Mouse (Mus musculus) frontal cortex, adult (tissue): ENCODE measurements at regions not wholly inside any gene's neighbourhood (a gene's known extent, or its start where the extent isn't known, plus 50 kb on each side); places are given as distances from the start of the nearest gene placed in this dataset.

Experiments
- ATAC-seq: cut with Nextera tagmentation; 2 replicates; pipeline ENCODE4 v1.9.2; 2017; ENCODE audit warnings: mild to moderate bottlenecking, moderate library complexity, mixed read lengths; ENCODE audit not compliant: low TSS enrichment

DNA sequence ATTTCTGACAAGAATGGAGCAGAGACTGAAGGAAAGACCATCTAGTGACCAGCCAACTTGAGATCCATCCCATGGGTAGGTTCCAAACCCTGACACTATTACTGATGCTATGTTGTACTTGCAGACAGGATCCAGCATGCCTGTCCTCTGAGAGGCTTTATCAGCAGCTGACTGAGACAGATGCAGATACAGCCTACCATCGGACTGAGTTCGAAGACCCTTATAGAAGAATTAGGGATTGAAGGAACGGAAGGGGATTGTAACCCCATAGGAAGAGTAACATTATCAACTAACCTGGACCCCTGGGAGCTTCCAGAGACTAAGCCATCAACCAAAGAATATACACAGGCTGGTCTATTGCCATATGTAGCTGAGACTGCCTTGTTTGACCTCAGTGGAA lies 183.1 kb upstream of the Adcy2 start:
- ATAC-seq = no peak

DNA sequence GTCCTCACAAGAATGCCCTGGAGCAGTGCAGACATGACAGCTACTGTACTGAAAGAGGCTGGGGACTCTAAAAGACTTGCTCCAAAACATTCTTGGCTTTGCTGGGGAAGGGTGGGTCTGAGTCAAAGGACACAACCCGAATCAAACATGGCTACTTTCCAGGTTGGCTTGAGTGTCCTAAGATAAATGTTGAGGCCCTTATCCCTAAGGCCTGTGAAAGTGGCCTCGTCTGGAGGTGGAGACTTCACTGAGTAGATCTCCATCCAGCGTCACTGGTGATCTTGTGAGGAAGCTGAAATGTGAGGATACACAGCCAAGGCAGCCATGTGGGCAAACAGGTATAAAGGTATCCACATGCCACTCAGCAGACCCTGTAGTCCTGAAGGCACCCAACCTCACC lies 191.3 kb upstream of the Adcy2 start:
- ATAC-seq = no peak

DNA sequence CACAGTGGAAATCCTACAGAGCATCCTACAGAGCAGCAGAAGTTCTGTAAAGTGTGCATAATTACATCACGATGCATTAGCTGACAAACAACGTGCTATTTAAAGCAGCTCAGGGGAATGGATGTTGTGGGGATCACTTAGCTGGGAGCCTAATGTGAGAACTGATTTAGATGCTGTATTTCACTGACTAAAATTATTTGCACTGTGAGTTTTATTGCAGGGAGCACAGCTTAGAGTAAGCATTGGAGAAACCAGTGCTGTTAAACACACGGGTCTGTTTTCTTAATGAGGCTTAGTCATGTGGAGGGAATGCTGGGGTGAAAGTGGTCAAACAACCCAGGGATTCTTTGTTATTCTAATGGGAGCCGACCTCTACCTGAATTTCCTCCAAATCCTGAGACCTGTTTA lies 197.1 kb upstream of the Adcy2 start:
- ATAC-seq = no peak

DNA sequence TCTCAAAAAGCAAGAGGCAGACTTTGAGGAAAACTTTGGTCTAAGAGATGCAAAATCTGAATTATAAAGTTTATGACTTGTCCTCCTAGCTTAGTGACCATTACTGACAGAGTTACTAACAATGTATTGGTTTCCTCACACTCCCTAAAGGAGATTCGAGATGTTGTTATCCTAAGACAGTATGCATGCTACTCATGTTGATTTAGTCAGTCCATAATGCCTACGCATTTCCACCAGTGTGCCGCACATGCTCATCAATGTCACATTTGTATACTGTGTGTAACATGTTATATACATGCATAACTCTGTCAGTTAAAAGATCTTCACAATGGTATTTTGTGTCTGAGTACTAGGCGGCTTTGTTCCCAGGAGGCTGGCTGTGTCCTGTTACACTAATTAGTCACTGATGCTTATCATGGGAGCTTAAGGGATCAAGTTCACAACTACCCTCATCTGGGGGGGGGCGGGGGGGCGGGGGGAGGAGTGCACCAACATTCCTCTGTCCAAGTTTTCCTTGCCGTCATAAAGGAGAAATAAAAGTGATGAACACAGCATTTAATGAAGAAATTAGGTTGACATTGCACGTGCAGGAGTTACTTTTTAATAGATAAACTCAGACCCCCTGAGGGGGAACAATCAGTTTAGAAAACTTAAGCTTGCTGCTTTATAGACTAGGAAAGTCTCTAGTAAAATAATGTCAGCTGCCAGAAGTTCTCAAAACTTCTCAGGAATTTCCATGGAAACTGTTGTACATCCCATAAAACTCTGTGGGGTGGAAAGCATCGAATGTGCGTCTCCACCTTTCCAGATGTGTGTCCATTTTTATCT lies 208.6 kb upstream of the Adcy2 start:
- no peak for ATAC-seq

DNA sequence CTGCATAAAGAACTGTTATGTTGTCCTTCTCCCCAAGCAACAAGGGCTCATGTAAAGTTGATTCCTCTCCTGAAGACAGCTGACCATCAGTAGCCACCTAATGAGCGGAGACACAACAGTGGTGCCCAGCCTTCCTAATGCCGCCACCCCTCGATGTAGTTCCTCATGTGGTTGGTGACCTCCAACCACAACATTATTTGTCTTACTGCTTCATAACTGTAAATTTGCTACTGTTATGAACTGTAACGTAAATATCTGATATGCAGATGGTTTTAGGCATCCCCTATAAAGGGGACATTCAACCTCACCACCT lies 209.2 kb upstream of the Adcy2 start:
- ATAC-seq = no peak

DNA sequence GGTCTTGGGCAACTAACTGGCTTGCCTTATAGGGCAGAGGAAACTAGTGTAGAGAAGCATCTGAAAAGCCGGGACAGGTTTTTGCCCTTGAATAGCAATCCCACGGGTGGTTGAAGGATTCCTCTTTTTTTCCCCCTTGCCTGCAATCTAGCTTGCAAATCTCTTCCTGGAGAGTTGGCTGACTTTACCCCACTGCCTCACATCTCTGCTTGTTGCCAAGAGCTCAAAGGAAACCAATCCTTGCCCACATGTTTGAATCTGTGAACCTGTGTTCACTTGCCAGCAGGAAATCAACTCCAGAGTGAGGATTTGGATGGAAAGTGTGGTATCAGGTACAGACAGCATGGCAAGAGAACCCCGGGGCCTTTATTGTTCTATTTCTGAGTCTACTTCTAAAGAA lies 217.2 kb upstream of the Adcy2 start:
- ATAC-seq = peak; percentile 83

DNA sequence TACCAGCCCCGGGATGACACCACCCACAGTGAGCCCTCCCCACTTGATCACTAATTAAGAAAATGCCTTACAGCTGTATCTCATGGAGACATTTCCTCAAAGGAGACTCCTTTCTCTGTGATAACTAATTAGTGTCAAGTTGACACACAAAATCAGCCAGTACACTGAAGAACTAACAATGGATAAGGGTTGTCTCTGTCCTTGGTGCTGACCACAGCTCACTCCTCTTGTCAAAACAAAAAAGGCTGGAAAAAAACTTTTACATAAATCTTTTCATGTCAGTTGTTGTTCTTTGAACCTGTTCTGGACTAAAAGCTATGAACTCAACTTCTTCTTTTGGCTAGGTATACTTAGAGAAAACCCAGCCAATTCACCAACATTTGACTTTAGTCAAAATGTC lies 221.1 kb upstream of the Adcy2 start:
- no peak for ATAC-seq

DNA sequence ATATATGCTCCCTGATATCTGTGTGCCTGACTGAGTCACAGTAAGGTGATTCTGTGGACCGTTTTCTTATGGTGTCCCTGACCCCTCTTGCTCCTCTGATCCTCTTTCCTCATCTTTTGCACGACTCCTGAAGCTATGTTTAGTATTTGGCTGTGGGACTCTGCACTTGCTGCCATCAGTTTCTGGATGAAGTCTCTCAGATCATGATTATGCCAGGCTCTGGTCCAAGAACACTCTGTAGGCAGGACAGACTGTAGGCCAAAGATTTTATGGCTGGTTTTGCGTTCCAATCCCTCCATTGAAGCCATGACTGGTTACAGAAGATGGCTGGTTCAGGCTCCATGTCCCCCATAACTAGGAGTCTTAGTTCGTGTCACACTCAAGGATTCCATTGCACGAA lies 227.2 kb upstream of the Adcy2 start:
- peak; percentile 59 for ATAC-seq

DNA sequence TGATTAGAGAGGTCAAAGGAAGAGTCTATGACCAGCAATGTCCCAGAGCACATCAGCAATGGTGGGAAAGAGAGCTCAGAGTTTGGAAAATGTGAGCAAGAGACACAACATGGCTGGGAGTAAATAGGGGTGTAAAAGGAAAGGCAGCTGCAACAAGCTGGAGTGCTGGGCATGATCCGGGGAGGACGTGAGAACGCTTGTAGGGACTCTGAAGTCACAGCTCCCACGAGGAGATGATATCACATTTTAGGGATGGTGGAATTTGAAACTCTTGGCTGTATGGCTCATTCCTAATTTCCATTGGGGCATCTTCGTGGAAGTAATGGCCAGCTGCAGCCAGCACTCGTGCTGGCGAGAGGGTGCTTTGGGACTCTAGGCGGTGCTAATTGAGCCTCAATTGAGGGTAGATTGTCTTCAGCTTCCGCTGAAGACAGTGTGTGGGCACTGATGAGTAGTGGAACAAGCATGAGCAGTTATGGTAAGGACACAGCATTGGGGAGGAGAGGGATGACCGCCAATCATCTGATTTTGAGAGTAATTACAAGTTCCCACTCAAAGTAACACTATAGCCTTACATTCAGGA lies 231.1 kb upstream of the Adcy2 start:
- no peak for ATAC-seq

DNA sequence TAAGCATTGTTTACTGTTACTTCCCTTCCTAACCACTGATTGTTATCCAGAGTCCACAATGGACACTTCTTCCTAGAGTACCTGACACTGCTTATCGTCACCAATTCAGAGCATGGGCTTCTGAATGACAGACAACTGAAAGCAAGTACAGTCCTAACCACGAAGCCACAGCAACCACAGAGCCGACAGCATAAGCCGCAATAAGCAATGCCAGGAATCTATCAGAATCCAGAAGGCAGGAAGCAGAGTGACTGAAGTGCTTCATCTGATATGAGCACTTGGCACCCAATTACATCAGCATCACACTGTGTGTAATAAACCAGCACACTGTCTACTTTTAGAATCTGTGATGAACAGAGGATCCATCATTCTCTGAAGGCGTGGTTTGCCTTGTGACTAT lies 237.0 kb upstream of the Adcy2 start:
- ATAC-seq = no peak; the same call in 1 of the 2 replicates

DNA sequence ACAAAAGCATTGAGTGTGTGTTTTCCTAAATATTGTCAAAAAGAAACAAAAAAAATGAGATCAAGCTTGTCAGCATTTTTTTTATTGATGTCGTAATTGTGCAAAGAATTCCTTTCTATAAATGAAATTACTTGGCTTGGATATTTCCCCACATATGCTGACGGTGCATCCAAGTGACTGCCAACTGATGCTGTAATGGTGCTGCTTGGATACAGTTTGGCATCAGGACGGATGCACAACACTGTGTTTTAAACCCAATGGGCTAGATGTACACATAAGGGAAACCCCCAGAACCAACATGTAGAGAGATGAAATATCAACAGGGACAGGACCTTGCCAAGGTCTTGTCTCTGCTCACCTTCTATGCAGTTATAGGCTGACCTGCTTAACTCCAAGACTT lies 238.6 kb upstream of the Adcy2 start:
- ATAC-seq = no peak

DNA sequence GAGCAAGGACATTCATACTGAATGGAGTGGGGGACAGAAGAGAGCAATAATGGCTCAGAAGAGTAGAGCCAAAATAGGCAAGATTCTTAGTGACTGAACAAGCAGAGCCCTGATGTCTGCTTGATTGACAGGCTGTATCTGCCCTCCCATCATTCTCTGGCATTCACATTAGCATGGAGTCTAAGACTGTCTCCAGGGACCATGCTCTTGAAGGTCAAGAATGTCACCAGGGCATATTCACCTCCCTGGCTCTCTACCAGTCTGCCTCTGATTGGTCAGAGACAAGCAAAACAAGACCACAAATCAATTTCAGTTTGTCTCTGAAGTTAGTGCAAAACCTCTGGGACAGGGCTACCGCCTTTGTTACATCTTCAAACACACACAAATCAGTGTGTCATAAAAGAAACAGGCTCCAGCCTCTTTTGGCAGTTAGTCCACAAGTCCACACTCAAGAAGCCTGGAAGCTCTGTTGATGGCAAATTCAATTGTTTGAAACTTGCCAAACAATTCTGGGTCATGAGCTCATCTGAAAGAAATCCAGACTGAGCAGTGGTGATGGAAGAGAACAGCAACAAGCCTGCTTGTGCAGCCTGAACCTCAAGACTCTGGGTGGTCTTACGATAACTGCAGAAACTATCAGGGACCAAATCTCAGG lies 240.0 kb upstream of the Adcy2 start:
- ATAC-seq = no peak

DNA sequence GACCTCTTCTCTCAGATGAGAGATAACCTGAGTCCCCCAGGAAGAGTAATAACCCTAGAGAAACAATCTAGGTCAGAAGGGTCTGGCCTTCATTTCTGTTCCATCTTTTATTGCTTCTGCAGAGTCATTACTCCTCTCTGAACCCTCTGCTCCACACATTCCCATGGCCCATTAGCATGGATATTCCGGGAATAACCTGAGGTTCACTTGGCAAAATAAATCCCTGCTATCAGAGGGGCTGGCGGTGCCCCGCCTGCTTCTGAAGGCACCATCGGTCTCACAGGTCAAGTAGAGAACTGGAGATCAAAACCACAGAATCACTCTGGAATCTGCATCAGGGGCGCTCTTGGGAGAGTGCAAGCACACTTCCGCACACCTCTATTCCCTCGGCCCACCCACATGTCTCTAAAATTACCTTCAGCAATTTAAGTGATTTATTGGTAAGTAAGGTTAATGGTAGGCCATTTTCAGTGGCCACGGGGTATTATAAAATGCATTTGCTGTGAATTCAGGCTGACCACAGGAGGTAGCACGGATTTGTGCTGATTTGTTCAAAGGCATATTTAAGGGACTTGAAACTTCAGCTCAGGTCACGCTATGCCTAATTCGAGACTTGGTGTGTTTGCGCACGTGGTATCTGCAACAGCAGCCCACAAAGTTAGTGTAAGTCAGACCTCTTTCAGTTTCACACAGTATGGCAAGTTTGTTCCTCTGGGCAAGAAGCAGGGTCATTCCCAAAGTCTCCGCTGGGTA lies 243.4 kb upstream of the Adcy2 start:
- no peak for ATAC-seq

DNA sequence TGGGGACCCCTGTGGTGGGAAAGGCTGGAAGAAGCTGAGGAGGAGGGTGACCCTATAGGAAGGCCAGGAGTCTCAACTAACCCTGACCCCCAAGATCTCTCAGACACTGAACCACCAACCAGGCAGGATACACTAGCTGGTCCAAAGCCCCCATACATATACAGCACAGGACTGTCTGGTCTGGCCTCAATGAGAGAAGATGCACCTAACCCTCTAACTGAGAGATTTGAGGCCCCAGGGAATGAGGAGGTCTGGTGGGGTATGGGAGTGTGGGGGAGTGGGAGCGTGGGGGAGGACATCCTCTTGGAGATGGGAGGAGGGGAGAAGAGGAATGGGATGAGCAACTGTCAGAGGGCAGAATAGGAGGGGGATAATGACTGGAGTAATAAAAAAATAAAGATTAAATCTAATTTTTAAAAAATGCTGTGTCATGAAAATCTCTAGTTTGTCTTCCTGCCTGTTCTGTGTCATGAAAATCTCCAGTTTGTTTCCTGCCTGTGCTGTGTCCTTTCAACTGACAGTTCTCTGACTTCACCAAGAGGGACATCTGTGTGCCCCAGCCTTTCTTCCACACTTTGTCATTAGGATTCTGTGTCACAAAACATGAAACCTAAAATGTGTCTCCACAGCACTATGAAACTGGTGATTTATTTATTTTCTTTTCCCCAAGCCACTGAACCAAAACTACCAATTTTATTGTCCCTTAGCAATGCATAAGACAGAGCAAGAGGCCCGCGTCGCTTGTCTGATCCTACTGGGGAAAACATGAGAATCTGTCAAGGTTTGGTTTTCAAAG lies 251.2 kb upstream of the Adcy2 start:
- ATAC-seq = no peak

DNA sequence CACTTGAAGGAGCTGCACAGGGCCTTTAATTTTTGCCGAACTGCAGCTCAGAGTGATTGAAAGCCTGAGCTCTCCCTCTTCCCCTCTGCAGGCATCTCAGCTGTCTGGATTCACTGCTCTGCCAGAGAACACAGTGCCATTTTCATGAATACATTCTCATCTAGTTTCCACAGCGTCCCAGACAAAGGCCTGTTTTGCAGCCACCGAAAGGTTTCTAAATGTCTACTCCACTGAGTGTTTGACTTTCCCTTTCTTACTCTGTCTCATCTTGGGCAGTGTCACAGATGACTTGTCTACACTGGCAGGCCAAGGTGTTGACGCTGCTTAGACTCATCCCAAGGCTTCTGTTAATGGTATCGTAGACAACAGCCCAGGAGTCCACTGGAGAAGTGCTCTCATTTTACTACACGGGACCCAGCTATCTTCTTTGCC lies 251.8 kb upstream of the Adcy2 start:
- ATAC-seq = no peak

DNA sequence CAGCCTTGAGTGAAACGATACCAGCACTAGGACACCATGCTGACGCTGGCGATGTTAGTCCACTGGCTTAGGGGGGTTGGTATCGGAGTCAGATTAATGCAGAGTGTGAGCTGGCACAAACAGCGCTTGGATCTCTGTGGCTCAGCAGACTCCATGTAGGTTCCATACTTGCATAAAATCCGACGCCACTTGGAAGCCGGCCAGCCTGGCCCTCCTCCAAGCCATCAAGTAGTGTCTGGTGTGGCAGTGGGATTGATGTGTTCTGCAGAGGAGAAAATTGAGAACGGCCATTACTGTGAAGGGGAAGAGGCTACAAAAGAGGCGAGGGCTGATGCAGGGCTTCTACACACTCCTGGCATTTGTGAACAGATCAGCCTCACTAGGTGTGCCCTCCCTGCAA lies 253.0 kb upstream of the Adcy2 start:
- peak; percentile 52; the same call in 1 of the 2 replicates for ATAC-seq

DNA sequence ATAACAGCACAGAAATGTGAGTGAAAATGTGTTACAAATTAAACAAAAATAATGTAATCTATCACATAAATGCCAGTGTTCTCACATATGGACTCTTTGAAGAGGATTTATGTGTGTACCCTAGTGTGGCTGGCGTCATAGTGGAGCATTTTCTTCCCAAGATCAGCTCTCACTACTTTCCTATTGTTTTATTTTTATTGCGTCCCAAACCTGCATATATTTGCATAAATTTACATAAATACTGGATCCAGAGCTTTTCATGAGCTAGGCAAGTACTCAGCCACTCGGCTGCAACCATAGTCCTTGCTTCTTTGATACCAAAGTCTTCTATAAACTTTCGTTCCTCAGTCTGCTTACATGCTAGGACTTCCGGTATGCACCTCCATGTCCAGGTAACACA lies 261.1 kb upstream of the Adcy2 start:
- ATAC-seq = peak; percentile 90

DNA sequence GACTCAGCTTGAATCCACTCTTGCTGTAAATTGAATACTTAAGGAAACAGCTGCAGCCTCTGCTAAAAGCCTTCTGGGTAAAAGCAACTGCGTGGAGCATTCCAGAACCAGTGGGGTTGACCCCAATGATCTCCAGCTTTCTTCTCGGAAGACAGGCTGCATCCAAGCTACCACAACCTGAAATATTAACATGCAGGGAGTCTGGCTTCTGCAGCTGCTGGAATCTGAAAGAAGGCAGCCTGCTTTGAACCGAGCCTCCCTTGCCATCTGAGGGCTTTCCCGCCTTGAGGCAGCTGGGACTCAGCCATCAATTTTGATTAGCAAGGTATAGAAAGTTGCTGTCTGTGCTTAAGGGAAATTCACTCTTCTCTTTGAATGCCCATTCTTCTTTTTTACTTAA lies 261.6 kb upstream of the Adcy2 start:
- no peak for ATAC-seq

DNA sequence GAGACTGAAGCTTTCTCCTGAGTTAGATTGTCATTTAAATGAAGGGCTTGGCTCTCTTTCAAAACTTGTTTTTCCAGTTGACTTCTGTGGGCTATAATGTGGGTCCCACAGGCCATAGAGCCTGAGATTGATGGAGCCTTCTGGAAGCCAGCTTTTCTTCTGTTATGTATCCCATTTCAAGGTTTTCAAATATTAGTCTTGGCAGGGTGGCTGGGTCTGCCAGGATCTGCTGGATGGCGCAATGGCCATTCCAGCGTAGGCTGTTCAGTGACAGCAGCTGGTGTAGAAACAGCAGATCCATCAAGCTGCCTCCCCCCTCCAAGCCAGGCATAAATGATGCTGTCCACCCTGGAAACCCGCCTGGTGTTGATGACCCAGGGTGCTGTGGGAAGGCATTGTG lies 264.4 kb upstream of the Adcy2 start:
- ATAC-seq = no peak

DNA sequence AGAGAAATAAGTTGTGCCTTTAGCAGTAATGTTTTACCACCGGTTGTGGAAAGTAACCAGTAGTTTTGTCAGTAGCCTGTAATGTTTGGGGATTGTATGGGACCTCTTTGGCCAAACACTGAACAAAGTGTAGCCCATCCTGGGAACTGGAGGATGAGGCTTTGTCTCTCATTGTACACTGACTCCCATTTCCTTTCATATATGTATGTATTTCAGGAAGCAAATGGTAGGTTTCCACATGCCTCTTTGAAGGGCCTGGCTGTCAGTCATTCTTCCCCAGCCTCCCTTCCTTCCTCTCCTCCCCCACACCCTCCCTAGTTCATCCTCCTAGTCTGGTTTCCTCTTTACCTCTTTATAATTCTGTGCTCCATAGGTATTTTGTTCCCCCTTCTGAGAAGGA lies 266.7 kb upstream of the Adcy2 start:
- ATAC-seq = no peak

DNA sequence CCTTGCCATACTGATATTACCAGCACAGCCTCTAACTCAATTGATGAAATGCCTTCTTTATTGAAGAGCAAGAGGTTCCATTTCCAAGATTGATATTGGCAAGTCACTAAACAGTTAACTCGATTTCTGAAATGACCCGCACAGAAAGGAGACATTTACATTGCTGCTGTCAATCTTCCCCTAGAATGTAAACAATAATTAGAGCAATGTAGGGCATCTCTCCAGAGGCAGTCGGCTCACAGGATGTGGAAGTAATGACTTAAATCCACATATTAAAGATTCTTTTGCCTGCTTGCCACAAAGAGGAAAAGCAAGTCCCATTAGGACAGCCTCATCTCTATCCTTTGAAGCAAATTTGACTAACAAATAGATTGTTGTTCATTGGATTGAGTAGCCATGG lies 261.0 kb upstream of the Nsun2 start:
- no peak for ATAC-seq

DNA sequence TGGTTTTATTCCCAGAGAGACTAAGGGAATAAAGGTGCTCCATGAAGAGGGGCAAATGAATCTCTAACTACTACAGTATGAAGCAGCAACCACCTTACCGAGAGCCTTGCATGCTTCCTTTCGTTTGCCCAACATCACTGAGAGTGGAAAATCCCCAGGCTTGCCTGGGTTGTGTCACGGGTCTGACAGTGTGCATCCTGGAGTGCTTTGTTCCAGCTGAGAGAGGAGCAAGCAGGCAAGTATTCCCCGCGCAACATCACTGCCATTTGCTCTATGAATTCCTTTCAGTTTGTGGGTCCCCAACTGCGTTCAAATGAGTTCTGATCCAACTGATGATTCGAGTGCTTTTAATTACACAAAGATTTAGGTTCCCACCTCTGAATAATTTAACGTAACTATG lies 253.9 kb upstream of the Nsun2 start:
- ATAC-seq = no peak
